8 mouse cellular contexts compared by ENCODE assay signal in genomic region chr6:88123858-88124261, GRCm38 (mm10). TPM values are rescaled to one million over a fixed set of nuclear protein-coding genes. Genes with fewer than 3 reads are reported as not detected.
DNase-seq lines count a peak whose midpoint lies in the region; ATAC-seq and TF ChIP-seq lines count a peak whose summit lies in the region.

No protein-coding gene starts in this region.

- intact Hi-C loops in gastrocnemius, postnatal 36 days (cut with DNase I): no loop called here

- WGBS in forebrain, embryonic 10.5 days: 2% methylated on average over 9 of the region's 9 CpGs
- 2% methylated on average over 9 of the region's 9 CpGs for WGBS in stomach, embryonic 14.5 days

- peak overlapping the region; percentile 13; the same call in 1 of the 2 replicates for H3K27ac ChIP-seq in forebrain, embryonic 10.5 days
- no peak overlapping the region for H3K27ac ChIP-seq in stomach, embryonic 14.5 days (ENCODE audit: low read length)

- H3K4me2 ChIP-seq in stomach, embryonic 14.5 days (replicated peaks; ENCODE audit: low read depth, low read length): peak overlapping the region; percentile 28; the same call in 1 of the 2 replicates

- no peak for TF ChIP-seq CTCF in Patski (IDR thresholded peaks at IDR 0.05)

- POLR2A ChIA-PET in Patski (lab: Charles Lee): interaction anchor here (1.0 kb wide), 1 partner anchor 11 kb away, joined by 3 read pairs; no protein-coding TSS in a partner anchor

- H3K9me3 ChIP-seq in forebrain, embryonic 10.5 days: peaks cover 4% of the 10 kb centered on the region; the same call in 1 of the 2 replicates
- no peaks in the 10 kb centered on the region for H3K9me3 ChIP-seq in stomach, embryonic 14.5 days (ENCODE audit: control insufficient read depth, low read depth, low read length)

- peak; percentile 94 for DNase-seq in 416B (ENCODE audit: low read depth)
- DNase-seq in Patski (ENCODE audit: low read depth, low spot score): no peak
- peak; percentile 62 for DNase-seq in forebrain, embryonic 10.5 days (ENCODE audit: extremely low spot score, low spot score)
- DNase-seq in heart, postnatal 4 days: peak; percentile 78
- peak; percentile 65 to 72 for DNase-seq in layer of hippocampus, postnatal 10 days (ENCODE audit: low spot score in 2 of 2)
- DNase-seq in lung, postnatal 36 days: peak; percentile 89
- DNase-seq in gastrocnemius, postnatal 36 days: no peak

- H3K4me3 ChIP-seq in forebrain, embryonic 10.5 days: peak overlapping the region; percentile 24
- no peak overlapping the region for H3K4me3 ChIP-seq in stomach, embryonic 14.5 days (ENCODE audit: low read depth, low read length)

- CTCF ChIA-PET in Patski (lab: Charles Lee): interaction anchor here (0.8 to 2.3 kb wide), 10 partner anchors 10 to 369 kb away, joined by 3 to 19 read pairs (median 4); partner anchors contain the start of gene Gata2

- H3K36me3 ChIP-seq in forebrain, embryonic 10.5 days (replicated peaks): no peaks in the 10 kb centered on the region
- no peaks in the 10 kb centered on the region for H3K36me3 ChIP-seq in stomach, embryonic 14.5 days (ENCODE audit: control insufficient read depth, insufficient read depth, low read length)

- in situ Hi-C loops in Patski (cut with MboI; ENCODE audit: low pct_unique_long_range_greater_than_20kb): loop anchor here (5.0 to 10.0 kb wide), 3 partner anchors 63 to 383 kb away; no protein-coding TSS in a partner anchor

- H3K9ac ChIP-seq in stomach, embryonic 14.5 days (replicated peaks; ENCODE audit: low read depth, low read length): no peak overlapping the region

- ATAC-seq in Patski: peak; percentile 79
- ATAC-seq in stomach, embryonic 14.5 days (ENCODE audit: insufficient number of reproducible peaks, insufficient read depth, low FRiP score, low read depth): peak; percentile 91

- H3K27me3 ChIP-seq in Patski: no peaks in the 10 kb centered on the region
- peaks cover 21% of the 10 kb centered on the region for H3K27me3 ChIP-seq in forebrain, embryonic 10.5 days (ENCODE audit: poor library complexity, severe bottlenecking)
- H3K27me3 ChIP-seq in stomach, embryonic 14.5 days (ENCODE audit: control insufficient read depth, insufficient read depth, low read length): 0 out of 2 replicates have a peak, but pooled peaks cover 3% of the 10 kb centered on the region

- peaks cover 16% of the 10 kb centered on the region for H3K4me1 ChIP-seq in forebrain, embryonic 10.5 days
- peaks cover 13% of the 10 kb centered on the region; the same call in 1 of the 2 replicates for H3K4me1 ChIP-seq in stomach, embryonic 14.5 days (ENCODE audit: control insufficient read depth, insufficient read depth, low read length)

RNA-seq across cellular contexts. Expression of gene Rpn1, which starts 39.6 kb away (rescaled TPM):
- 218 TPM for polyA plus RNA-seq in Patski (2021)
- 301 and 303 TPM in 2 replicates for polyA plus RNA-seq in forebrain, embryonic 10.5 days (2016; fragmentation: Nextera tagmentation; extraction: Ambion mirVana)
- 100 to 1,000 TPM; 128 to 130 TPM for total RNA-seq in heart, postnatal 4 days (2021)
- 100 to 1,000 TPM; 168 to 180 TPM for total RNA-seq in layer of hippocampus, postnatal 10 days (2021)
- 373 and 402 TPM in 2 replicates for polyA plus RNA-seq in stomach, embryonic 14.5 days (2014; fragmentation: Nextera tagmentation; extraction: Ambion mirVana)
- total RNA-seq in gastrocnemius, postnatal 36 days (2021): 10 to 100 TPM; 65.2 to 80.5 TPM

Comparison
In these comparisons a context has a peak if more than half of its experiments do, and no peak if none do; other contexts are left out.
1. DNase-seq: peak in 416B (single experiment), forebrain, embryonic 10.5 days (single experiment), heart, postnatal 4 days (single experiment), layer of hippocampus, postnatal 10 days (2 of 2) and lung, postnatal 36 days (single experiment); none in Patski (single experiment) and gastrocnemius, postnatal 36 days (0 of 2).